Mouse (Mus musculus): ENCODE results near the gene Cacna1s. TPM values are rescaled to one million over a fixed set of nuclear protein-coding genes. Genes with fewer than 3 reads are reported as not detected.

Gene Cacna1s
- polyA plus RNA-seq, 1 experiment from 2014 or later = not detected

GRCm38 (mm10) chr1:136093726-136094125, 41.2 kb downstream of the Cacna1s start:
- Histone ChIP-seq H3K4me2 (replicated peaks; ENCODE audit: low read depth, low read length) (no peak overlapping the region), H3K36me3 (ENCODE audit: control insufficient read depth, insufficient read depth, low read length) (no peaks in the 10 kb centered on the region), H3K4me3 (ENCODE audit: low read length) (no peak overlapping the region), H3K27me3 (ENCODE audit: control insufficient read depth, insufficient read depth, low read length) (no peaks in the 10 kb centered on the region), H3K27ac (ENCODE audit: low read depth, low read length) (no peak overlapping the region), H3K9me3 (ENCODE audit: control insufficient read depth, low read length) (no peaks in the 10 kb centered on the region), H3K9ac (ENCODE audit: low read depth, low read length) (no peak overlapping the region), H3K4me1 (ENCODE audit: control insufficient read depth, insufficient read depth, low read length) (no peaks in the 10 kb centered on the region)
- no peak for ATAC-seq (ENCODE audit: low FRiP score, low TSS enrichment)
- WGBS = 80% methylated on average over 3 of the region's 3 CpGs

- no peaks in the 10 kb centered on the region for H3K9me3 ChIP-seq (ENCODE audit: control insufficient read depth, low read length)
- H3K27ac ChIP-seq (ENCODE audit: low read depth, low read length) = no peak overlapping the region
- no peaks in the 10 kb centered on the region for H3K4me1 ChIP-seq (ENCODE audit: control insufficient read depth, insufficient read depth, low read length)
- WGBS = 84% methylated on average over 5 of the region's 5 CpGs
- H3K36me3 ChIP-seq (ENCODE audit: control insufficient read depth, insufficient read depth, low read length) = no peaks in the 10 kb centered on the region
- H3K4me3 ChIP-seq (ENCODE audit: low read length) = no peak overlapping the region
- H3K4me2 ChIP-seq (replicated peaks; ENCODE audit: low read depth, low read length) = no peak overlapping the region
- no peak for ATAC-seq (ENCODE audit: low FRiP score, low TSS enrichment)
- H3K9ac ChIP-seq (ENCODE audit: low read depth, low read length) = no peak overlapping the region
- H3K27me3 ChIP-seq (ENCODE audit: control insufficient read depth, insufficient read depth, low read length) = no peaks in the 10 kb centered on the region
These were observed 42.3 kb downstream of the Cacna1s start for GRCm38 (mm10) chr1:136094807-136095206.

- H3K27me3 ChIP-seq (ENCODE audit: control insufficient read depth, insufficient read depth, low read length) = no peaks in the 10 kb centered on the region
- H3K4me3 ChIP-seq (ENCODE audit: low read length) = no peak overlapping the region
- H3K36me3 ChIP-seq (ENCODE audit: control insufficient read depth, insufficient read depth, low read length) = no peaks in the 10 kb centered on the region
- no peak overlapping the region for H3K27ac ChIP-seq (ENCODE audit: low read depth, low read length)
- no peak for ATAC-seq (ENCODE audit: low FRiP score, low TSS enrichment)
- 0 out of 2 replicates have a peak, but pooled peaks cover 2% of the 10 kb centered on the region for H3K4me1 ChIP-seq (ENCODE audit: control insufficient read depth, insufficient read depth, low read length)
- whole genome bisulfite sequencing = 79% methylated on average over 4 of the region's 4 CpGs
- no peak overlapping the region for H3K9ac ChIP-seq (ENCODE audit: low read depth, low read length)
- no peak overlapping the region for H3K4me2 ChIP-seq (replicated peaks; ENCODE audit: low read depth, low read length)
- H3K9me3 ChIP-seq (ENCODE audit: control insufficient read depth, low read length) = no peaks in the 10 kb centered on the region
These were observed 49.5 kb downstream of the Cacna1s start for GRCm38 (mm10) chr1:136102094-136102493.

GRCm38 (mm10) chr1:136102551-136102950, 50.0 kb downstream of the Cacna1s start:
- Histone ChIP-seq H3K9ac (ENCODE audit: low read depth, low read length) (no peak overlapping the region), H3K4me1 (ENCODE audit: control insufficient read depth, insufficient read depth, low read length) (0 out of 2 replicates have a peak, but pooled peaks cover 2% of the 10 kb centered on the region), H3K9me3 (ENCODE audit: control insufficient read depth, low read length) (no peaks in the 10 kb centered on the region), H3K27me3 (ENCODE audit: control insufficient read depth, insufficient read depth, low read length) (no peaks in the 10 kb centered on the region), H3K36me3 (ENCODE audit: control insufficient read depth, insufficient read depth, low read length) (no peaks in the 10 kb centered on the region), H3K27ac (ENCODE audit: low read depth, low read length) (no peak overlapping the region), H3K4me2 (replicated peaks; ENCODE audit: low read depth, low read length) (no peak overlapping the region), H3K4me3 (ENCODE audit: low read length) (no peak overlapping the region)
- ATAC-seq (ENCODE audit: low FRiP score, low TSS enrichment) = no peak
- WGBS = 68% methylated on average over 3 of the region's 3 CpGs

DNA sequence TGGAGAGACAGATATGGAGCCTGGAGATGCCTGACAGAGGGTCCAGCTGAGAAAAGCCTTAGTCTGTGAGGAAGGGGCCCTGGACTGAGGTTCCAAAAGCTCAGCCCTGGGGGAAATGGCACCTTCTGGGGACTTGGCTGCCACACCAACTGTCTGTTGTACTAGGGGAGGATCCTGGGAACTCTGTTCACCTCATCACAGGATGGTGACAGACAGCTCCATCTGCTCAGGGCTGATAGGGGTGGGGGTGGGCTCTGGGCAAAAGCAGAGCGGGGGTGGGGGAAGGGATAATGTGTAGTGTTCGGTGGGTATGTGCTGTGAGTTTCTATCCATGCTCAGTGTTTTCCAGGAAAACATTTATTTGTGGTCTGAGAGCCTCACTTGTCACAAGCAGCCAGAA, 50.4 kb downstream of the Cacna1s start:
- 45% methylated on average over 2 of the region's 2 CpGs for WGBS
- Histone ChIP-seq H3K4me1 (ENCODE audit: control insufficient read depth, insufficient read depth, low read length) (0 out of 2 replicates have a peak, but pooled peaks cover 2% of the 10 kb centered on the region), H3K27ac (ENCODE audit: low read depth, low read length) (no peak overlapping the region), H3K4me3 (ENCODE audit: low read length) (no peak overlapping the region), H3K9me3 (ENCODE audit: control insufficient read depth, low read length) (no peaks in the 10 kb centered on the region), H3K36me3 (ENCODE audit: control insufficient read depth, insufficient read depth, low read length) (no peaks in the 10 kb centered on the region), H3K9ac (ENCODE audit: low read depth, low read length) (no peak overlapping the region), H3K27me3 (ENCODE audit: control insufficient read depth, insufficient read depth, low read length) (no peaks in the 10 kb centered on the region), H3K4me2 (replicated peaks; ENCODE audit: low read depth, low read length) (no peak overlapping the region)
- ATAC-seq (ENCODE audit: low FRiP score, low TSS enrichment) = no peak

DNA sequence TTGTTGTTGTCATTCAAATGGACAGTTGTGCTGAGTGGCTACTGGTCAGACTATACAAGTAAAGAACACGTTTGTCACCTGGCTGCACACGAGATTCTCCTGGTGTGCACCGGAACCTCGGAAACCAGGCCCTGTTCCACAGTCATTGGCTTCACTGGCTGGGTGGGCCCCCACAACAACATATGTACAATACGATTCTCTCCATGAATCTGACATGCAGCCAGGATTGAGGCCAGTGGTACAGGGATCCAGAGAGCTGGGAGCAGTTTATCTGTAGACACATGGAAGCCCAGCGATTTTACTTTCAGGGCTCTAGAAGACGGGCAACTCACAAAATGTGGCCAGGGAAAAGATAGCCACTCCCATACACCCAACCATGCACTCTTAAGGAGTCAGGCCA, 51.1 kb downstream of the Cacna1s start:
- 83% methylated on average over 7 of the region's 7 CpGs for WGBS
- H3K4me1 ChIP-seq (ENCODE audit: control insufficient read depth, insufficient read depth, low read length) = 0 out of 2 replicates have a peak, but pooled peaks cover 2% of the 10 kb centered on the region
- no peak overlapping the region for H3K9ac ChIP-seq (ENCODE audit: low read depth, low read length)
- no peak overlapping the region for H3K27ac ChIP-seq (ENCODE audit: low read depth, low read length)
- ATAC-seq (ENCODE audit: low FRiP score, low TSS enrichment) = no peak
- H3K4me2 ChIP-seq (replicated peaks; ENCODE audit: low read depth, low read length) = no peak overlapping the region
- no peaks in the 10 kb centered on the region for H3K9me3 ChIP-seq (ENCODE audit: control insufficient read depth, low read length)
- H3K27me3 ChIP-seq (ENCODE audit: control insufficient read depth, insufficient read depth, low read length) = no peaks in the 10 kb centered on the region
- H3K4me3 ChIP-seq (ENCODE audit: low read length) = no peak overlapping the region
- no peaks in the 10 kb centered on the region for H3K36me3 ChIP-seq (ENCODE audit: control insufficient read depth, insufficient read depth, low read length)

GRCm38 (mm10) chr1:136104741-136105140, 52.2 kb downstream of the Cacna1s start:
- Histone ChIP-seq H3K4me1 (ENCODE audit: control insufficient read depth, insufficient read depth, low read length) (0 out of 2 replicates have a peak, but pooled peaks cover 2% of the 10 kb centered on the region), H3K4me3 (ENCODE audit: low read length) (no peak overlapping the region), H3K9me3 (ENCODE audit: control insufficient read depth, low read length) (no peaks in the 10 kb centered on the region), H3K27me3 (ENCODE audit: control insufficient read depth, insufficient read depth, low read length) (no peaks in the 10 kb centered on the region), H3K27ac (ENCODE audit: low read depth, low read length) (no peak overlapping the region), H3K9ac (ENCODE audit: low read depth, low read length) (no peak overlapping the region), H3K36me3 (ENCODE audit: control insufficient read depth, insufficient read depth, low read length) (no peaks in the 10 kb centered on the region), H3K4me2 (replicated peaks; ENCODE audit: low read depth, low read length) (no peak overlapping the region)
- ATAC-seq (ENCODE audit: low FRiP score, low TSS enrichment) = no peak
- 16% methylated on average over 4 of the region's 4 CpGs for WGBS

DNA sequence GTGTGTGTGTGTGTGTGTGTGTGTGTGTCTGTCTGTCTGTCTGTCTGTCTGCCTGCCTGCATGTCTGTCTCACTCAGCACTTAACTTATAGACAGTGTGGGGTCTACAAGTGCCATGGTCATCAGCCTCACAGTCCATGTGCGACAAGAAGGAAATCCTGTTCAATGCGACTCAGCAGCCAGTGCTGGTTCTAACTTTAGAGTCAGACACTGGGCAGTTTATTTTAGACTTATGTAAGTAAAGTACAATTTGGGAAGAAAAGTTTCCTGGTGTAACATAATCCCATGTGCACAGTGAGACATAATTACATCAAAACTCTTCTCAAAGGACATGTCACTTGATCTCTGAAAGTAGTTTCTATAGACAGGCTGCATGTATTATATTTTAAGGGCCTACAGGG, 56.9 kb downstream of the Cacna1s start:
- 79% methylated on average over 2 of the region's 2 CpGs for WGBS
- Histone ChIP-seq H3K4me1 (ENCODE audit: control insufficient read depth, insufficient read depth, low read length) (no peaks in the 10 kb centered on the region), H3K36me3 (ENCODE audit: control insufficient read depth, insufficient read depth, low read length) (no peaks in the 10 kb centered on the region), H3K9ac (ENCODE audit: low read depth, low read length) (no peak overlapping the region), H3K4me2 (replicated peaks; ENCODE audit: low read depth, low read length) (no peak overlapping the region), H3K27ac (ENCODE audit: low read depth, low read length) (no peak overlapping the region), H3K4me3 (ENCODE audit: low read length) (no peak overlapping the region), H3K9me3 (ENCODE audit: control insufficient read depth, low read length) (no peaks in the 10 kb centered on the region), H3K27me3 (ENCODE audit: control insufficient read depth, insufficient read depth, low read length) (no peaks in the 10 kb centered on the region)
- ATAC-seq (ENCODE audit: low FRiP score, low TSS enrichment) = no peak

GRCm38 (mm10) chr1:136116183-136116582, 63.6 kb downstream of the Cacna1s start:
- no peak overlapping the region for H3K4me3 ChIP-seq (ENCODE audit: low read length)
- no peak overlapping the region for H3K4me2 ChIP-seq (replicated peaks; ENCODE audit: low read depth, low read length)
- ATAC-seq (ENCODE audit: low FRiP score, low TSS enrichment) = no peak
- no peaks in the 10 kb centered on the region for H3K36me3 ChIP-seq (ENCODE audit: control insufficient read depth, insufficient read depth, low read length)
- 32% methylated on average over 3 of the region's 3 CpGs for WGBS
- no peaks in the 10 kb centered on the region for H3K9me3 ChIP-seq (ENCODE audit: control insufficient read depth, low read length)
- no peak overlapping the region for H3K27ac ChIP-seq (ENCODE audit: low read depth, low read length)
- H3K27me3 ChIP-seq (ENCODE audit: control insufficient read depth, insufficient read depth, low read length) = 0 out of 2 replicates have a peak, but pooled peaks cover 2% of the 10 kb centered on the region
- no peaks in the 10 kb centered on the region for H3K4me1 ChIP-seq (ENCODE audit: control insufficient read depth, insufficient read depth, low read length)
- no peak overlapping the region for H3K9ac ChIP-seq (ENCODE audit: low read depth, low read length)
